In the genomic region with DNA sequence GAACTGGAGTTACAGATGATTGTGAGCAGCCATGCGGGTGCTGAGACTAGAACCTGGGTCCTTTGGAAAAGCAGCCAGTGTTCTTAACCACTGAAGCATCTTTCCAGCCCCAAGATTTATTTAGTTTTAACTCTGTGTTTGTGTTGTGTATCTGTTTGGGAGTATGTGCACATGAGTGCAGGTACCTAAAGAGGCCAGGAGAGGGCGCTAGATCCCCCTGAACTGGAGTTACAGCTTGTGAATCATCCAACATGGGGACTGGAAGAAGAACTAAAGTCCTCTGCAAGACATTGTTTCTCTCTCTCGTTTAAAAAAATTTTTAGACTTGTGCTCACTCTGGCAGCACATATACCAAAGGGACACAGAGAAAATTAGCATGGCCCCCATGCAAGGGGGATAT, we compare ENCODE assay signal across 16 mouse cellular contexts. TPM values are rescaled to one million over a fixed set of nuclear protein-coding genes. Genes with fewer than 3 reads are reported as not detected.
A peak's percentile ranks its signal among the peaks of the same experiment; 100 is the strongest.
DNase-seq lines count a peak whose midpoint lies in the region; ATAC-seq and TF ChIP-seq lines count a peak whose summit lies in the region.
"Had no signal": no experiment of that assay in that cellular context is flagged by ENCODE, and none has a peak within 500 bp of the region (broad histone marks: within the 10 kb centered on the region; RNA-seq: fewer than 3 reads in every experiment).

No protein-coding gene starts in this region.

- peaks cover 10% of the 10 kb centered on the region; the same call in 1 of the 2 replicates for H3K4me1 ChIP-seq in forebrain, postnatal 0 days (ENCODE audit: insufficient read depth)
- H3K4me1 ChIP-seq in forebrain, embryonic 12.5 days: peaks cover 12% of the 10 kb centered on the region
- peaks cover 64% of the 10 kb centered on the region for H3K4me1 ChIP-seq in E14TG2a.4 (replicated peaks; ENCODE audit: low read depth, low read length)
- peaks cover 6% of the 10 kb centered on the region for H3K4me1 ChIP-seq in cortical plate, adult 2 months (ENCODE audit: control insufficient read depth, insufficient read depth, low read length)

- 83% methylated on average over 3 of the region's 3 CpGs for WGBS in forebrain, postnatal 0 days
- WGBS in forebrain, embryonic 12.5 days: 88% methylated on average over 3 of the region's 3 CpGs

- no peaks in the 10 kb centered on the region for H3K36me3 ChIP-seq in forebrain, postnatal 0 days (ENCODE audit: insufficient read depth)
- no peaks in the 10 kb centered on the region for H3K36me3 ChIP-seq in forebrain, embryonic 12.5 days (replicated peaks)
- H3K36me3 ChIP-seq in E14TG2a.4 (ENCODE audit: insufficient read depth, low read length): no peaks in the 10 kb centered on the region
- H3K36me3 ChIP-seq: heart, embryonic 12.5 days; liver, embryonic 15.5 days; midbrain, embryonic 10.5 days had no signal

- no peak for TF ChIP-seq POLR2A in cortical plate, adult 2 months (IDR thresholded peaks at IDR 0.05; ENCODE audit: extremely low read depth, insufficient read depth, low read length)

- H3K9me3 ChIP-seq in forebrain, postnatal 0 days (ENCODE audit: low read length): no peaks in the 10 kb centered on the region
- H3K9me3 ChIP-seq in forebrain, embryonic 12.5 days: 0 out of 2 replicates have a peak, but pooled peaks cover 3% of the 10 kb centered on the region
- H3K9me3 ChIP-seq in E14TG2a.4 (ENCODE audit: low read length): peaks cover 9% of the 10 kb centered on the region
- H3K9me3 ChIP-seq: liver, embryonic 15.5 days had no signal

- H3K4me3 ChIP-seq in forebrain, postnatal 0 days (ENCODE audit: low read depth, low read length): no peak overlapping the region
- H3K4me3 ChIP-seq in forebrain, embryonic 12.5 days (replicated peaks): no peak overlapping the region
- no peak overlapping the region for H3K4me3 ChIP-seq in layer of hippocampus, adult 2 months
- H3K4me3 ChIP-seq in E14TG2a.4 (replicated peaks; ENCODE audit: low read length): no peak overlapping the region
- H3K4me3 ChIP-seq in cortical plate, adult 2 months (ENCODE audit: insufficient read depth, low read length): no peak overlapping the region
- H3K4me3 ChIP-seq: heart, embryonic 12.5 days; liver, embryonic 15.5 days; midbrain, embryonic 10.5 days had no signal

- TF ChIP-seq CTCF in forebrain, postnatal 0 days (IDR thresholded peaks at IDR 0.05; ENCODE audit: low read depth): peak; percentile 44
- TF ChIP-seq CTCF in layer of hippocampus, adult 2 months (conservative IDR thresholded peaks at IDR 0.05): peak; percentile 60
- TF ChIP-seq CTCF in E14TG2a.4 (conservative IDR thresholded peaks at IDR 0.05; ENCODE audit: low read length): peak; percentile 65
- 0 out of 2 replicates have a peak, but pooled peaks have one; percentile 12 for TF ChIP-seq CTCF in cortical plate, adult 2 months (IDR thresholded peaks at IDR 0.05; ENCODE audit: extremely low read depth, insufficient read depth, low read length)

- H3K27me3 ChIP-seq in forebrain, postnatal 0 days (ENCODE audit: insufficient read depth, low read length): no peaks in the 10 kb centered on the region
- no peaks in the 10 kb centered on the region for H3K27me3 ChIP-seq in forebrain, embryonic 12.5 days
- H3K27me3 ChIP-seq in E14TG2a.4 (ENCODE audit: insufficient read depth, low read length): no peaks in the 10 kb centered on the region
- H3K27me3 ChIP-seq: heart, embryonic 12.5 days had no signal

- no peak for DNase-seq in forebrain, postnatal 0 days
- DNase-seq in layer of hippocampus, adult 2 months (ENCODE audit: low spot score in 2 of 2): no peak
- no peak for DNase-seq in layer of hippocampus, postnatal 36 days
- no peak for DNase-seq in ovary, adult 18-20 months (ENCODE audit: low spot score)
- DNase-seq in right cerebral cortex, postnatal 25 days: no peak
- DNase-seq: adrenal gland, adult 8-10 months; cerebellum, adult 18-20 months; heart, postnatal 36 days; lung, postnatal 4 days; thymus, postnatal 4 days had no signal

- H3K27ac ChIP-seq in forebrain, postnatal 0 days (ENCODE audit: low read depth, low read length): no peak overlapping the region
- H3K27ac ChIP-seq in forebrain, embryonic 12.5 days: no peak overlapping the region
- H3K27ac ChIP-seq in layer of hippocampus, adult 2 months: no peak overlapping the region
- no peak overlapping the region for H3K27ac ChIP-seq in cortical plate, adult 2 months (ENCODE audit: insufficient read depth, low read length)
- H3K27ac ChIP-seq: liver, embryonic 15.5 days; midbrain, embryonic 10.5 days had no signal

- no peak for ATAC-seq in forebrain, postnatal 0 days
- ATAC-seq in forebrain, embryonic 12.5 days (ENCODE audit: low FRiP score): no peak

- no peak overlapping the region for H3K9ac ChIP-seq in forebrain, postnatal 0 days
- H3K9ac ChIP-seq in forebrain, embryonic 12.5 days: no peak overlapping the region
- H3K9ac ChIP-seq: heart, embryonic 12.5 days; liver, embryonic 15.5 days had no signal

- H3K4me2 ChIP-seq in forebrain, postnatal 0 days (ENCODE audit: low read depth): no peak overlapping the region
- H3K4me2 ChIP-seq in forebrain, embryonic 12.5 days: no peak overlapping the region
- H3K4me2 ChIP-seq: heart, embryonic 12.5 days; liver, embryonic 15.5 days had no signal

RNA-seq across cellular contexts. Expression of a gene that starts 4.4 kb away (rescaled TPM):
- total RNA-seq in forebrain, postnatal 0 days (2014; rRNA removed): 143 and 178 TPM in 2 replicates
- polyA plus RNA-seq in forebrain, postnatal 0 days (2015; fragmentation: Nextera tagmentation; extraction: Ambion mirVana): 28.8 and 37.2 TPM in 2 replicates
- 57.9 and 61.2 TPM in 2 replicates for polyA plus RNA-seq in forebrain, embryonic 12.5 days (2016; fragmentation: Nextera tagmentation; extraction: Ambion mirVana)
- 100 to 1,000 TPM; 588 to 630 TPM for total RNA-seq in layer of hippocampus, adult 2 months (2021)
- 100 to 1,000 TPM; 639 to 686 TPM for total RNA-seq in layer of hippocampus, postnatal 36 days (2021)
- polyA plus RNA-seq in cortical plate, adult 2 months (2012; rRNA removed): 354 and 358 TPM in 2 replicates

Comparison
In these comparisons a context has a peak if more than half of its experiments do, and no peak if none do; other contexts are left out.
1. CTCF ChIP-seq: peak in every context shown above with its lines; median percentile 65 in E14TG2a.4; 60 in layer of hippocampus, adult 2 months; 44 in forebrain, postnatal 0 days; 12 in cortical plate, adult 2 months.